Mouse (Mus musculus): ENCODE measurements around the gene Sox2. TPM values are rescaled to one million over a fixed set of nuclear protein-coding genes. Genes with fewer than 3 reads are reported as not detected.
A peak's percentile ranks its signal among the peaks of the same experiment; 100 is the strongest.

Gene Sox2
- total RNA-seq, 2 experiments from 2014 or later: 43.8 to 46.5 TPM

DNA sequence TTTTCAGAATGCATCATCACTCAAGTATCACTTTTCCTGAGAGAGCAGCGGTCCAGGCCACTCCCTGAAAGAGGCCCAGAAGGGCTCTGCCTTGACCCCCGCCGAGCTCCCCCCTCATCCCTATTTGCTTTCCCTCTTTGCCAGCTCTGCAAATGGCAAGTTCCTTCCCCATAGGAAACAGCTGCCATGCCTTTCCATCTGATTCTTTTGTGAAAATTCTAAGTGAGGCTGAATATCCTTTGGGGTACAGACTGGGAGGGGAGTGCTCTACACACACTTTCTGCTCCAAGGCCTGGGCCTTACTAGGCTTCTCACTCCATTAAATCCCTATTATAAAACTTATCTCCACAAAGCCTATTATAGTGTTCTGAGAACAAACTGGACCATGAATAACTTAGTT is 29.7 kb downstream of the Sox2 start:
- no peak for DNase-seq (ENCODE audit: low spot score in 2 of 2)

GRCm38 (mm10) chr3:34688072-34688471 is 37.9 kb downstream of the Sox2 start:
- DNase-seq (ENCODE audit: low spot score in 2 of 2): no peak

DNA sequence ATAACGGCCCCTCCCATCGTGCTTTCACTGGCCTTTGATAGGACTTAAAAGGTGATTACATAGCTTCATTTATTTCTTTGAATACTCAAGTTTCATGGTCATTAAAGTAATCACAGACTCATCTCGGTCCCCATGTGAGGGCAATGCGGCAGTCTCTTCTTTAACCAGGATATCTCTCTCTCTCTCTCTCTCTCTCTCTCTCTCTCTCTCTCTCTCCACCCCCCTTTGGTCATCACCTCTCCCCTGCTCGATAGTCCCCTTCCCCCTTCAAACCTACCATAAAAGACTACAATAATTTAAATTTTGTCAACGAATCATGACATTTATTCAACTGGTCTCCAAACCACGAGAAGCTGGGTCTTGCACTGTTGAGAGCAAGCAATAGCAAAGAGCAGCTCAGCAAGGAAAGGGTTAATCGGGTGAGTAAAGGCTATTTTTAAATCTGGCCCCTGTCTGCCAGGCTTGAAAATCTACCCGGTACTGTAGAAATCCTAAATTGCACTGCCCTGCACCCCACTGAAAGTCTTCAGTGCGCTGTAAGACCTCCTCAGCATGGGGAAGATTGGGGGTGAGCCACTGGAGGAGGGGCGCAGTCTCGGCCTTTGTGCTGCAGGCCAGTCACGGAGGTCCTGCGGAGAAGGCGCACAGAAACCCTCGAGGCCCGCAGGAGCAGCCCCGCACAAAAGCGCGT is 41.6 kb downstream of the Sox2 start:
- DNase-seq (ENCODE audit: low spot score in 2 of 2): peak in 1 of 2 experiments; percentile 8

GRCm38 (mm10) chr3:34692394-34692745 is 42.2 kb downstream of the Sox2 start:
- no peak for DNase-seq (ENCODE audit: low spot score in 2 of 2)

Small RNA genes within 50 kb of the gene (microRNA-seq; reads per million reads assigned to microRNA genes)
- 0 reads per million in 2 experiments for gene Mir1897

All from left cerebral cortex, adult 18-20 months (tissue).